Mouse (Mus musculus): ENCODE measurements around the gene Zcchc8. TPM values are rescaled to one million over a fixed set of nuclear protein-coding genes. Genes with fewer than 3 reads are reported as not detected.

Zcchc8 gene
- total RNA-seq, 2 experiments from 2014 or later = 26.6 to 33.2 TPM

- peak; percentile 64 for DNase-seq
Measured at GRCm38 (mm10) chr5:123683377-123684220, 37.3 kb downstream of the Zcchc8 start.

DNA sequence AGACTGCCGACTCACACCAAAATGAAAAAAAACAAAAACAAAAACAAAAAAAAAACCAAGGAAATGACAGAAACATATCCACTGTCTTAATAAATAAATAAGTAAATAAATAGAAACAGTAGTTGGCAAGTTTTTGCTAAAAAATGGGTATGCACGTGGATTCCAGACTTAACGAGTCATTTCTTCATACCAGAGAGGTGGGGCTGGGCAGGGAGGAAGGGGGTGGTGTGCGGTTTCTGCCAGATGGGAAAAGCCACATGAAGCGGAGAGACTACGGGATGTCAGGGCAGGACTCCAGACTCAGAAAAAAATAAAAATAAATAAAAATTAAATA lies 37.9 kb downstream of the Zcchc8 start:
- no peak for DNase-seq

- DNase-seq = no peak
Measured at GRCm38 (mm10) chr5:123682372-123682771, 38.5 kb downstream of the Zcchc8 start.

DNA sequence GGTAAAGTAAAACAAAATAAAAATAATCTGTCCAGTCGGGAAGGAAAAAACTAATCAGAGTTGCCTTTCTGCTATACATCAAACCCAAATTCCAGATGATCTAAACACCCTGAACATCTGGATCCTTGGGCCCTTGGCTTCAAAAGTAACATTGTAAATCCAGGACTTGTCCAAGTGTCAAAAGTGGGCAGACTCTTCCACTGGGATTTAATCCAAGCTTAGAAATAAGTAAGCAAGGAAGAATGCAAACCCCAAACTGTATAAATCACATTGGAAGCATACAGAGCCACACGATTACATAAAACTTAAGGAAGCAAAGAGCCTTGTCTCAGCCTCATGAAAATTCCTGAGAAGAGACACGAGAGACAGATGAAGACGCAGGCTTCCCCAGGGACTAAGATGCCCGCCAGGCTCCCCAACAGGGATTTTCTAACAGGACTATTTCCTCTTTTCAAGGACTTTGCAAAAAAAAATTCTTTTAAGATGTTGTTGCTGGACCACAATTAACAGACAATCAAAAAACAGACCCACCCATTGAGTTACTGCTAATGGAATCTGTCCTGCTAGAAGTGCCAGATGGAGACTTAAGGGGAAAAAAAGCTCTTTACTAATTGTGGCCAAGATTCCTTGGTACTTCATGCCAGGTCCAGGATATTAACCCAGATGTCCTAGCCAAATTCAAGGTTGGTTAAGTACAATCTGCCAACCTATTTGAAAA lies 41.2 kb downstream of the Zcchc8 start:
- no peak for DNase-seq

GRCm38 (mm10) chr5:123679106-123679505 lies 41.8 kb downstream of the Zcchc8 start:
- no peak for DNase-seq

DNA sequence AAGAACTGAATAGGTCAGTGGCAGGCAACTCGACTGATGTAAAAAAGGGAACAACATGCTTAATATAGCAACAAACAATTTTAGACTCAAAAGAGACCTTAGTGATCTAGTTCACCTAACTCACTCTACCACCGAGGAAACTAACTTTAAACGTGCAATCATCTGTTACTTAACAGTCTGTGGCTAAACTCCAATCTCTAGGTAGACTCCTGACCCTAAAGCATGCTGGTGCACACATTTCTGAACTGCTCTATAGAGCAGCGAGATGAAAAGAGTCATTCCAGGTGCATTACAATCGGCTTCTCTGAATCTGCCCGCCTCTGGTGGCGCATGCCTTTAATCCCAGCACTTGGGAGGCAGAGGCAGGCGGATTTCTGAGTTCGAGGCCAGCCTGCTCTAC lies 45.2 kb downstream of the Zcchc8 start:
- DNase-seq = no peak

DNA sequence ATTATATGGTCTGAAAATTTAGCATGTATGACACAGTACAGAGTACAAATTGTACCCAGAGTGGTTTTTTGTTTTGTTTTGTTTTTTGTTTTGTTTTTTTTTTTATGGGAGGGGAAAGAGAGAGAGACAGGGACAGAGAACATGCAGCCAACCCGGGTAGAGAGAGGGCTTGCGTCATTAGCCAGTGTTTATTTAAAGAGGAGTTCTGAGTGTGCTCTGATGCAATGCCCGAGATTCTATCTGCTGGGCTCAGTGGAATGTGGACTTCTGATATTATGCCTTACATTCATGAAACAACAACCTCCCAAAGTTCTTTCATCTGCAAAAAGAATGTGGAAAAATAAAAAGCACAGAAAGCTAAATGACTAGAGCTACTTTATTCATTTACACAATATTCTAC lies 45.7 kb downstream of the Zcchc8 start:
- DNase-seq = no peak

DNA sequence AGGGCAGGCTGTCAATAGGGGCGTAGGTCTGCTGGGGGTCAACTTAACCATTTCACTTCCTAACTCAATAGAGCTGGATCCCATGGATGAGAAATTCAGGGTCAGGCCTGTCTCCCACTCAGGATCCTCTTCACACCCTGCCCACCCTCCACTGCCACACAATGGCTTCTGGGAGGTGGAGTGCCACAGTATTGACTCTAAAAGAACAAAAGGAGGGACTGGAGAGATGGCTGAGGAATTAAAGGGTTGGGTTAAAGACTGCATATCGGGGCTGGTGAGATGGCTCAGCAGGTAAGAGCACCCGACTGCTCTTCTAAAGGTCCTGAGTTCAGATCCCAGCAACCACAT lies 49.5 kb downstream of the Zcchc8 start:
- DNase-seq = no peak

DNA sequence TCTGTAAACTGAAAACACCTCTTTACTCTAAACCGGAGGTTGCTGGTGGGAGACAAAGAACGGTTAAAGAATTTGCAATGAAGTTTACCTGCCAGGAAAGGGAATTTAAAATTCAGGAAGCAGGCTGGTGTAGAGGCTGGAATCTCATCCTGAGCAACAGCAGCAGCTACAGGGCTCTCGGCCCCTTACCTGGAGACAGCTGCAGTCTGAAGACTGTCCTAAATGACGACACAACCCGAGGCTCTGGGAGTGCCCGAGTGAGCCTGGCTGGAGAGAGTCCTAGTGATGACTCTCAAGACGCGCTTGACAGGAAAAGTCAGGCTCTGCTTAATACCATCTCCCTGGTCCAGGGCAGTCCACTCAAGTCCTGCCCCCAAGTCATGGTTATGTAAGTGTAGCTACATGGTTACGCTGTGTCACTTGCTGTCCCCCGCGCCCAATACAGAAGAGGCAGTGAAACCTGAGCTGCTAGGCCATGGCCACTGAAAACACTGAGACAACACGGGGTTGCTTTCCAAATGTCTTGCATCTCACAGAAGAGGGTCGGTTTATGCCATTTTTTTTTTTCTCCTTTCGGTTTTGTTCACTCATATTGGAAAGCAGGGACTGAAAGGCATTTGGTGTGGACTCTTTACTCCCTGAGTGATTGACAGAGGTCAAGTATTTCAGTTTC lies 50.0 kb downstream of the Zcchc8 start:
- peak; percentile 29 for DNase-seq

DNA sequence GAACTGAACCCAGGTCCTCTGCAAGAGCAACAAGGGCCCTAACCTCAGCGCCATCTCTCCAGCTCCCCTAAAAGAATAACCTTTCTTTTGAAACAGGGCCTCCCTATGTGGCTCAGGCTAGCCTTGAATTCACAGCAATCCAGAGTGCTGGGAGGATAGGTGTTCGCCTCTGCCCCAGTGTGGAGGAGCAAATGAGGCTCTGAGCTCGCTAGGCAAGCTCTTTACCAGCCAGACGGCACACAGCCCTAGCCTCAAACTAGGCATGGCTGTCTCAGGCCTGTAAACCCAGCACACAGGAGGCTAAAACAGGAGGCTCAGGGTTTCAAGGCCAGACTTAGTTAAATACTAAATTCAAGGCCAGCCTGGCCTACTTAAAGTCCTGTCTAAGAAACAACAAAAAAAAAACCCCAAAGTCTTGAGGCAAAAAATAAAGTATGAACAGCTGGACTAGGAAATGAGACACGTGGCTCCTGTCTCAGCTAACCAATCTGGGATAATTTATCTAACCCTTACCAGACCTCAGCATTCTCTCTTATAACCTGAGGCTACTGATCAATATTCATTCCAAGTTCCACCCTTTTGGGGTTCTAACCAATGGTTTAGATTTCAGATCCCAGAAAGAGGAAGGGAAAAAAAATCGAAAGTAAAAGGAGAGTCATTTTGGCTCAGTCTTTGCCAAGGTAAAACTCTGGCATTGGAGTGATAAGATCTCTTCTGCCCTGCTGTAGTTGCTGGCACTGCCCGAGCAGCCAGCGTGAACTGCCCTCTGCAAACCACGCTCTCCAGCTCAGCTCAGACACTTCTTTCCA lies 50.7 kb downstream of the Zcchc8 start:
- DNase-seq = no peak

DNA sequence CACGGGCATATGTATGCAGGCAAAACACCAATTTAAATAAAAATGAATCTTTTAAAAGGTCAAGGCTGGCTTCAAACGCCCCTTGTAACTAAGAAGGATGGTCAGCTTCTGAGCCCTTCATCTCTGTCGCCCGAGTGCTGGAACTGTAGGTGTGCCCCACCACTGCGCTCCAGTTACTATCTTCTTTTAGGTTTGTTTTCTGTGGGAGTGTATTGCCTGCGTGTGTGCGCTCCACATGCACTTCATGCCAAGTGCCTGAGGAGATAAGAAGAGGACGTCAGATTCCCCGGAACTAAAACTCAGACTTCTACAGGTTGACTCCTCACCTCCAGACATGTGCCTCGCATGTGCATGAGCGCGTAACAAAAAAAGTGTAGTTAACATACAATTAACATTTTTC lies 53.0 kb downstream of the Zcchc8 start:
- no peak for DNase-seq

GRCm38 (mm10) chr5:123665956-123666355 lies 54.9 kb downstream of the Zcchc8 start:
- DNase-seq = no peak

DNA sequence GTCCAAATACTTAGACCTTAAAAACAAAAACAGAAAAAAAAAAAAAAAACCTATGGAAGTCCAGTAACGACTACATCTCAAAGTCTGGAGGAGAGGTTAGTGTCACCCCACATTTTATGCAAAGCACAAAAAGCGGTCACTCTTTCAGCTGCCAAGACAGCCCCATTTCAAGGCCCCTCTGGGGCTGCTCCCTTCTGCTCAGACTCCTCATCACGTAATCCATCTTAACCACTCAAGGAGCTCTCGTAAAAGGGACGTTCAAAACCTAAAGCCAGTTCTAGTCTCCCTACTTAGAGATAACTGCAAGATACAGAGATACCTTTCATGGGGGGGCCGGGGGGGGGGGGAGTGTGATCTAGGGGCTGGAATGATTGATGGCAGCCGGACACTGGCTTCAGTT lies 56.6 kb downstream of the Zcchc8 start:
- no peak for DNase-seq

GRCm38 (mm10) chr5:123662059-123662458 lies 58.8 kb downstream of the Zcchc8 start:
- no peak for DNase-seq

DNA sequence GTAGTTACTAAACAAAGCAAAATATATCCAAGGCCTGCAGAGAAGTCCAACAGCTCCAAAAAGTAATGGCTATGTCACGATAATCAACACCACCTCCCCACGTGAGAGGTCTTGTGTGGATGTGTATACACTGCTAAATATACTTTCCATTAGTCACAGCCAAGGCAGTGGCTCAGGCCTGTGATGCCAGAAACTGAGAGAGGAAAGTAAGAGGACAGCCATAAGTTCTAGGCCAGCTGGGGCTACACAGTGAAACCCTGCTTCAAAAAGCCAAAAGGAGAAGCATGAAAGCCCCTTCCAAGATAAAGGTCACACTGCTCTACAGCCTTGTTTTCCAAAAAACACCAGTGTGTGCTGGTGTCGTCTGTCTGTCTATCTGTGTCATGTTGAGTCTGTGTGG lies 59.3 kb downstream of the Zcchc8 start:
- no peak for DNase-seq

DNA sequence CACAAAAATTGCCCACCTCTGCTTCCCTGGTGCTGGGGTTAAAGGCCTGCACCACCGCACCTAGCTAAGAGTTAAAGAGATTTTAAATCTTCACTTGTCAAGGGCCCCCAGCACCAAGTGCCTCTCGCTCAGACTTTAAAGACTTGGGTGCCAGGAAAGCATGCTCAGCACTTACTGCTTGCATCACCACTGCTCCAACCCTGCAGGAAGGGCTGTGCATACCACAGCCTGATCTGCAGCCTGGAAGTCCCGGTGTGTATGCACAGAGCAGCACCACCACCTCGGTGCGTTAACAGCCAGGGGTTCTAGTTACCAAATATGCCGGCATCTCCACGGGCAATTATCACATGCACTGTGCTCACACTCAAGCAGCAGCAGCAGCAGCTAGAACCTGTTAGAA lies 63.2 kb downstream of the Zcchc8 start:
- DNase-seq = no peak

GRCm38 (mm10) chr5:123654937-123655336 lies 66.0 kb downstream of the Zcchc8 start:
- no peak for DNase-seq

GRCm38 (mm10) chr5:123653287-123653801 lies 67.6 kb downstream of the Zcchc8 start:
- DNase-seq = no peak

GRCm38 (mm10) chr5:123650825-123651224 lies 70.1 kb downstream of the Zcchc8 start:
- DNase-seq = no peak

Measured in gastrocnemius, postnatal 10 days (tissue).